Mouse (Mus musculus) thymus, adult 2 months (tissue): ENCODE data around the gene H60b.

Experiments used
- CTCF ChIP-seq: fragments of 200-500 bp; IDR thresholded peaks from 2 replicates; pipeline ENCODE4 v1.5.1; 2012; ENCODE audit warnings: mild to moderate bottlenecking, control low read depth, low read length, moderate library complexity, borderline replicate concordance; ENCODE audit not compliant: control insufficient read depth, poor library complexity, insufficient read depth; ENCODE audit errors: extremely low read depth
- POLR2A ChIP-seq: fragments of 200-500 bp; IDR thresholded peaks from 2 replicates; pipeline ENCODE4 v1.6.1; 2012; ENCODE audit warnings: mild to moderate bottlenecking, low read length, control low read depth, moderate library complexity; ENCODE audit not compliant: control insufficient read depth, poor library complexity, insufficient read depth; ENCODE audit errors: extremely low read depth

GRCm38 (mm10) chr10:22149691-22150465 is 8.5 kb upstream of the H60b start:
- TF ChIP-seq CTCF = no peak
- no peak for TF ChIP-seq POLR2A
